Mouse (Mus musculus) C3H10T1/2 (cell line): ENCODE data around the gene F13b. TPM values are rescaled to one million over a fixed set of nuclear protein-coding genes. Genes with fewer than 3 reads are reported as not detected.

Experiments used
- polyA plus RNA-seq, 2 experiments: library from polyadenylated mRNA; unstranded; fragments of >200 nt; fragmentation: generic; extraction: Trizol; gene quantifications; one replicate each; pipeline ENCODE4 v1.2.1; 2012; ENCODE audit warnings: missing spikeins in 2 of 2

Gene F13b
- polyA plus RNA-seq: not detected

DNA sequence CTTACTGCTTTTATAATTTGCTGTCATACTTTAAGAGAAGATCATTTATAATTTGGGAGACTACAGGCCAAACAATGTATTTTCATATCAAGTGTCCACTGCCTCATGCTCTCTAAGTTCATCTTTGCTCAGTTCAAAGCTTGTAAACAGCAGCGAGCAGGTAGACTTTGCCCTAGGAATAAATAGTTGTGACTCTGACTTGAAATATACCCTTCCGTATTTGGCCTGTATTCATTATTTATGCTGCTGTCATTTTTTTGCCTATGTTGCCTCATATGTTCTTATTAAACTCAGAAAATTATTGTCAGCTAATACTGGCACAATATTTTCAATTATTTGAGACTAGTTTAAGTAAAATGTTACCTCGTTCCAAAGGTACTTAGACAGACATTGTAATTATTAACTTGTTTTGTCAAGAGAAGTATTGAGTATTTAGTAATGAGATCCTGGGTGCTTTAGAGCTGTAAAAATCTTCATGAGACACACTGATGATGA, at the start of gene F13b:
TSS of gene F13b (plus strand) at position 445 of the 495 bp plus-strand sequence.

DNA sequence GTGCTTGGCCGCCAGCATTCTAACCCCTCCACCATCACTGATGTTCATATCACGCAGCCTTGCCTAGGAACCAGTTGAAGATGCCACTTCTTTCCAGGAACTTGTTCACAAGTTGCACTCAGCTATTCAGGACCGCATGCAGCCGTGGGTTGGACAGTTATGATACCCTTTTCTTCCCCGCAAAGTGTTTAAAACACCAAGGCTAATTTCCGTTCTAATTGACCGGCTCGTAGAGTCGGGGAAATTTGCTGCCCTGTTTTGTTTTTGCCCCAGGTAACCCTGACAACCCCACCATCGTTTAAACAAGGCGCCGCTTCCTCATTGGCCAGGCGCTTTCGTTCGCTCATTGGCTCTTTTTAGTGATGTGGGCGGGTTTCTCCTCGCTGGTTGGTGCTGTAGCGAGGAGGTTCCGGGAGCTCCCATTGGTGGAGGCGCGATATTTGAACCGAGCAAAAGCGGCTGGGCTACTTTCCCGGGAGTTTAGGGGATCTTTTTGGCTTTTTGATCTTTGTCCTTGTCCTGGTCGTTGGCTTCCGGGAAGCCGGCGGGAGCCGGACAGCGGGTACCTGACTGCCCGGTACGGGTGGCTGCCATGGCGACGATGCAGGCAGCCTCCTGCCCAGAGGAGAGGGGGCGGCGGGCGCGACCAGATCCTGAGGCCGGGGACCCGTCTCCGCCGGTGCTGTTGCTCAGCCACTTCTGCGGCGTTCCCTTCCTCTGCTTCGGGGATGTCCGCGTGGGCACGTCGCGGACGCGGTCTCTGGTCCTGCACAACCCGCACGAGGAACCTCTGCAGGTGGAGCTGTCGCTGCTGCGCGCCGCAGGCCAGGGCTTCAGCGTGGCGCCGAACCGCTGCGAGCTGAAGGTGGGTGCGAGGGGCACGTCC, 46.9 kb upstream of the F13b start, which contains the start of gene Aspm:
TSS of gene Aspm (plus strand) at position 433 of the 886 bp plus-strand sequence.

DNA sequence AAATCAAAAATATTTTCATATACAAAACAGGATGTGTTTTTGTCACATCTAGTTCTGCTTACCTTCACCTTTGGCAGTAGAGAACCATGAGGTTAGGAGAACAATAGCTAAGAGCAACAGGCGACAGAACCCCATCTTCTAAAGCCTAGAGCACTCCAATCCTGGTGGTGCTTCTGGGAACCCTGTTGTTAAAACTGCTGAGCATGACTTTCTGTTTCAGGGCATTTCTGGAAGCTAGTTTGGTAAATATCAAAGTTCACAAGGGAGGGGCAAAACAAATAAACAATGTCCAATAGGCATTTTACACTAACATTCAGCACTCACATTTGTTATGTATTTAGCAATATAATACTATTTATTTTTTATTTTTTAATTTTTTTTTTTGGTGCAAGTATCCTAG, 58.5 kb downstream of the F13b start, which contains the start of gene Cfhr1:
TSS of gene Cfhr1 (minus strand) at position 249 of the 400 bp plus-strand sequence.

Other genes starting within 250 kb of the F13b start
- gene Crb1, start 124.6 kb upstream of the F13b start, polyA plus RNA-seq: not detected
- gene Zbtb41, start 79.4 kb upstream of the F13b start, polyA plus RNA-seq: under 1 TPM; 0.09 to 0.76 TPM
- 1 to 10 TPM in 1 of 2 experiments, under 1 TPM in 1; 0.19 to 5.5 TPM for gene Aspm, start 46.9 kb upstream of the F13b start, polyA plus RNA-seq
- not detected for gene Cfhr1, start 58.6 kb downstream of the F13b start, polyA plus RNA-seq